Mouse (Mus musculus): ENCODE results near the gene Ttc34. TPM values are rescaled to one million over a fixed set of nuclear protein-coding genes. Genes with fewer than 3 reads are reported as not detected.

Gene Ttc34
- polyA plus RNA-seq, 1 experiment from 2014 or later = 0.62 TPM

DNA sequence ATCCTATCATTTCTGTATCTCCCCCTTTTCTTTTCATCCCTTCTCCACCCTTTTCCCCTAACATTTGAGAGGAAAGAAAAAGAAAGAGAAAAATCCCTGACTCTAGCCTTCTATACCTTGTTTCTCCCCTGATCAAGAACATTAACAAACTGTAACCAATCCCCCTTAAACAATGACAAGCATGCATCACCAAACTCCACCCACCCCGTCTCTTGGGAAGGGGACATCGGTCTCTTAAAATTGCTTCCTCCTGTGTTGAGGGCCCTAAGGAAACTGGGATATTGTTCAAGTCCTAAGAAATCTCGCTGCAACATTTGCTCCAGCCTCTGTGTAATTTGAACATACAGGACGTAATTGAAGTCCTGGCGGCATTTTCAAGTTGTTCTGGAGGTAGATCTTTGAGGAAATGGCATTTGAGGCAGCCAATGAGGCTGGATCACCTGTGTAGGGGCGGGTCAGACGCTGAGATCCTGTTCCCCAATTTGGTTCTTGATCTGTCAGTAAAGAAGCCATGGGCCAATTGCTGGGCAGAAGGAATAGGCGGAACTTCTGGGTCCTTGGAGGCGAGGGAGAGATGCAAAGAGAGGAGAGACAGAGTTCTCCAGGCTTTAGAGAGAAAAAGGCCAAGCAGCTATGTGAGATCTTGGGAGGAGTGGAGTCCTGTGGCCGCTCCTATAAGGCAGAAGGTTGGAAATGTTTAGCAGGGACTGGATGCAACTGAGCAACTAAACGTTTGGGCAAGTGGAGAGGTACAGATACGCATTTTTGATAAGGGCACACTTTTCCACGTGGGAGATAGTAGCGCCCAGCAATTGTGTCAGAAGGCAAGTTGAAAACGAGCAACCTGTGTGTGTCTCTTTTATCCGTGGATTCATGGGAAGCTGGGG, 67.2 kb downstream of the Ttc34 start:
- peak overlapping the region; percentile 64 for H3K4me2 ChIP-seq (replicated peaks)
- ATAC-seq = peak; percentile 92
- peak overlapping the region; percentile 56 for H3K9ac ChIP-seq (replicated peaks)
- H3K4me1 ChIP-seq (replicated peaks) = peaks cover 12% of the 10 kb centered on the region
- H3K27ac ChIP-seq = no peak overlapping the region
- peaks cover 7% of the 10 kb centered on the region; the same call in 1 of the 2 replicates for H3K27me3 ChIP-seq
- no peaks in the 10 kb centered on the region for H3K36me3 ChIP-seq
- 4% methylated on average over 16 of the region's 16 CpGs for WGBS
- H3K9me3 ChIP-seq = no peaks in the 10 kb centered on the region
- H3K4me3 ChIP-seq (replicated peaks) = peak overlapping the region; percentile 38

DNA sequence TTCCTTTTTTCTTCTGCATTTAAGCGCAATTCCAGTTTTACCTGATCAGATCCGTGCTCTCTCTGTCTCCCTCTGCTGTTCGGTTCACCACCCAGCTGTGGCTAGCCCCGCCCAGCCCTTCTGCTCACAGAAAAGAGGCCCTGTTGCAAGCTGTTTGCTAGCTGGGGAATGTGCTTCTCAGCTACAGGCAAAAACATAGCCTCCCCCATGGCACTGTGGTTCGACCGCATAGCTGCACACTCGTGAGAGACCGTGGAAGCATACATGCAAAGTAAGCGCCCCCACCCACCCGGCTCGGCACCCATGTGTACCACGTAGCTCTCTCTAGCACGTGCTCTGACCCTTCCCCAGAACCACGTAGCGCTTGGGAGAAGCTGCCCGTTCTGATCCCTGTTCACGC, 70.6 kb downstream of the Ttc34 start:
- H3K4me1 ChIP-seq (replicated peaks) = peaks cover 21% of the 10 kb centered on the region
- peaks cover 7% of the 10 kb centered on the region; the same call in 1 of the 2 replicates for H3K27me3 ChIP-seq
- no peak overlapping the region for H3K27ac ChIP-seq
- H3K4me2 ChIP-seq (replicated peaks) = no peak overlapping the region
- no peaks in the 10 kb centered on the region for H3K36me3 ChIP-seq
- H3K9ac ChIP-seq (replicated peaks) = peak overlapping the region; percentile 36; the same call in 1 of the 2 replicates
- H3K9me3 ChIP-seq = no peaks in the 10 kb centered on the region
- ATAC-seq = peak; percentile 79
- no peak overlapping the region for H3K4me3 ChIP-seq (replicated peaks)
- WGBS = 47% methylated on average over 17 of the region's 17 CpGs

- H3K27me3 ChIP-seq = peaks cover 7% of the 10 kb centered on the region; the same call in 1 of the 2 replicates
- no peaks in the 10 kb centered on the region for H3K9me3 ChIP-seq
- no peaks in the 10 kb centered on the region for H3K36me3 ChIP-seq
- peaks cover 21% of the 10 kb centered on the region for H3K4me1 ChIP-seq (replicated peaks)
- H3K4me2 ChIP-seq (replicated peaks) = no peak overlapping the region
- 88% methylated on average over 5 of the region's 5 CpGs for WGBS
- H3K4me3 ChIP-seq (replicated peaks) = no peak overlapping the region
- no peak for ATAC-seq
- no peak overlapping the region for H3K9ac ChIP-seq (replicated peaks)
- H3K27ac ChIP-seq = no peak overlapping the region
These were observed 71.2 kb downstream of the Ttc34 start for GRCm38 (mm10) chr4:154908490-154908889.

DNA sequence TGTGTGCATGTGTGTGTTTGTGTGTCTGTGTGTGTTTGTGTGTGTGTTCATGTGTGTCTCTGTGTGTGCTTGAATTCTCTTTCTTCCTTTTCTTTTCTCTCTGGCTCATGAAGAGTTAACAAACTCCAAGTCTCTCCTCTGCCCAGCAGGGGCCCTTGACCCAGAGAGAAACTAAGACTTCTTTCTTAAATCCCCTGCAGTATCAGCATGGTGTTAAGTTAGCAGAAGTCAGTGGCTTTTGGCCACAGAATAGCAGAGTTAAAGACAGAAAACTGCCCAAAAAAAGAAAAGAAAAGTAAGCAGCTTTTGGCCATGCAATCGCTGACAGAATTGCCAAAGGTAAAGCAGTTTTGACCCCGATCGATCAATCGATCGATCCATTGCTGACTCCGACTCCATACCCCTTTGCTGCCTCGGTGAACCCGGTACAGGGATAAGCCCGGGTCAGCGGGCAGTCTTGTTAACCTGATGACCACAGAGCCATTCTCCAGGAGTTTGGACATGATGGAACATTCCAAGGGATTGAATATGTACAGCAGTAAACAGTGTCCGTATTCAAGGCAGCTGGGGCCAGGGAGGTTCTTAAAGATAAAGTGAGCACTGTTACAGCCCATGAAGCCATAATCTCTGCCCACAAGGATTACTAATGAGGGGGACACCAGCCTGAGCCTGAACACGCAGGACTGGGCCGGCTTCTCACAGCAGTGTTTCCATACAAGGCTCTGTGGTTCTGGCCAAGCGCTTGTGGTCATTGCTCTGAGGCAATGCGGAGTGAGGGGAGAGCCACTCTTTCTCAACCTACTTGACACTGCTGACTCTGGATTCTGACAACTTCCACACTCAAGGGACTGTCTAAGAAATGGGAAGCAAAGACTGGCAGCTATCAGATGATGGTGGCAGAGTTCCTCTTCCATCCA, 73.6 kb downstream of the Ttc34 start:
- WGBS = 12% methylated on average over 15 of the region's 15 CpGs

GRCm38 (mm10) chr4:154911644-154912043, 74.4 kb downstream of the Ttc34 start:
- no peak overlapping the region for H3K9ac ChIP-seq (replicated peaks)
- 65% methylated on average over 2 of the region's 2 CpGs for WGBS
- no peak overlapping the region for H3K27ac ChIP-seq
- H3K27me3 ChIP-seq = no peaks in the 10 kb centered on the region
- no peaks in the 10 kb centered on the region for H3K36me3 ChIP-seq
- no peaks in the 10 kb centered on the region for H3K9me3 ChIP-seq
- H3K4me1 ChIP-seq (replicated peaks) = peaks cover 13% of the 10 kb centered on the region
- no peak overlapping the region for H3K4me2 ChIP-seq (replicated peaks)
- no peak for ATAC-seq
- no peak overlapping the region for H3K4me3 ChIP-seq (replicated peaks)

More for the DNA sequence above, 73.6 kb downstream of the Ttc34 start:
- H3K27me3 ChIP-seq = no peaks in the 10 kb centered on the region
- no peak for ATAC-seq
- no peak overlapping the region for H3K27ac ChIP-seq
- H3K9ac ChIP-seq (replicated peaks) = no peak overlapping the region
- H3K4me2 ChIP-seq (replicated peaks) = no peak overlapping the region; the same call in 1 of the 2 replicates
- H3K9me3 ChIP-seq = no peaks in the 10 kb centered on the region
- H3K4me1 ChIP-seq (replicated peaks) = peaks cover 13% of the 10 kb centered on the region
- no peaks in the 10 kb centered on the region for H3K36me3 ChIP-seq
- H3K4me3 ChIP-seq (replicated peaks) = no peak overlapping the region

- ATAC-seq = no peak
- H3K4me3 ChIP-seq (replicated peaks) = no peak overlapping the region
- WGBS = 95% methylated on average over 3 of the region's 3 CpGs
- peaks cover 9% of the 10 kb centered on the region for H3K4me1 ChIP-seq (replicated peaks)
- H3K9me3 ChIP-seq = no peaks in the 10 kb centered on the region
- H3K36me3 ChIP-seq = no peaks in the 10 kb centered on the region
- no peak overlapping the region for H3K9ac ChIP-seq (replicated peaks)
- no peak overlapping the region for H3K4me2 ChIP-seq (replicated peaks)
- no peaks in the 10 kb centered on the region for H3K27me3 ChIP-seq
- H3K27ac ChIP-seq = no peak overlapping the region
These were observed 76.6 kb downstream of the Ttc34 start for GRCm38 (mm10) chr4:154913845-154914244.

GRCm38 (mm10) chr4:154914252-154914651, 77.0 kb downstream of the Ttc34 start:
- H3K27ac ChIP-seq = no peak overlapping the region
- WGBS = 92% methylated on average over 4 of the region's 4 CpGs

DNA sequence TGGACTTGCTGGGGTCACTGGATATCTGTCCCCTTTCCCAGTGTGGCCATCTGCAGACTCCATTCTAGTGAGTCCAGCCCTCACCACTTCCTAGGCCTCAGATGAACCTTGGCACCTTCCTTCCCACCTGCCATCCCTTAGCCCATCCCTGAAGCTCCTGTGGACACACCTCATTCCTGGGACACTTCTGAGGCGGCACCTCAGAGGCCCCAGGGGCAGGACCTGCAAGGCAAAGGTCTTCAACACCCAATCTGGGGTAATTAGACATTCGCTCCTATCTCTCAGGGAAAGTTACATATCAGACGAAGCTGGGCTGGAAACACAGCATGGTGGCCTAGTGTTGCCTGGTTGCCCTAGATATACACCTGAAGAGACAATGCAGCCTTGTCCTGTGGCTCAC, 77.4 kb downstream of the Ttc34 start:
- H3K4me2 ChIP-seq (replicated peaks) = no peak overlapping the region
- H3K4me1 ChIP-seq (replicated peaks) = peaks cover 9% of the 10 kb centered on the region
- H3K9ac ChIP-seq (replicated peaks) = no peak overlapping the region
- no peak overlapping the region for H3K4me3 ChIP-seq (replicated peaks)
- no peaks in the 10 kb centered on the region for H3K27me3 ChIP-seq
- H3K9me3 ChIP-seq = no peaks in the 10 kb centered on the region
- no peaks in the 10 kb centered on the region for H3K36me3 ChIP-seq
- WGBS = 86% methylated on average over 3 of the region's 3 CpGs
- no peak for ATAC-seq
- no peak overlapping the region for H3K27ac ChIP-seq

More at GRCm38 (mm10) chr4:154914252-154914651, 77.0 kb downstream of the Ttc34 start:
- no peaks in the 10 kb centered on the region for H3K9me3 ChIP-seq
- no peak overlapping the region for H3K4me3 ChIP-seq (replicated peaks)
- no peak overlapping the region for H3K4me2 ChIP-seq (replicated peaks)
- no peaks in the 10 kb centered on the region for H3K36me3 ChIP-seq
- H3K9ac ChIP-seq (replicated peaks) = no peak overlapping the region
- no peak for ATAC-seq
- H3K4me1 ChIP-seq (replicated peaks) = peaks cover 9% of the 10 kb centered on the region
- H3K27me3 ChIP-seq = no peaks in the 10 kb centered on the region

GRCm38 (mm10) chr4:154915286-154915685, 78.0 kb downstream of the Ttc34 start:
- no peak overlapping the region for H3K9ac ChIP-seq (replicated peaks)
- no peaks in the 10 kb centered on the region for H3K27me3 ChIP-seq
- 86% methylated on average over 10 of the region's 10 CpGs for WGBS
- H3K4me2 ChIP-seq (replicated peaks) = no peak overlapping the region
- no peak overlapping the region for H3K4me3 ChIP-seq (replicated peaks)
- H3K9me3 ChIP-seq = no peaks in the 10 kb centered on the region
- no peak for ATAC-seq
- peaks cover 9% of the 10 kb centered on the region for H3K4me1 ChIP-seq (replicated peaks)
- H3K36me3 ChIP-seq = no peaks in the 10 kb centered on the region
- no peak overlapping the region for H3K27ac ChIP-seq

GRCm38 (mm10) chr4:154916662-154917061, 79.4 kb downstream of the Ttc34 start:
- H3K4me2 ChIP-seq (replicated peaks) = no peak overlapping the region
- H3K4me1 ChIP-seq (replicated peaks) = no peaks in the 10 kb centered on the region
- H3K9me3 ChIP-seq = no peaks in the 10 kb centered on the region
- 86% methylated on average over 4 of the region's 4 CpGs for WGBS
- no peak overlapping the region for H3K9ac ChIP-seq (replicated peaks)
- no peak for ATAC-seq
- no peak overlapping the region for H3K4me3 ChIP-seq (replicated peaks)
- no peak overlapping the region for H3K27ac ChIP-seq
- H3K27me3 ChIP-seq = no peaks in the 10 kb centered on the region
- no peaks in the 10 kb centered on the region for H3K36me3 ChIP-seq

Data from midbrain, embryonic 13.5 days (tissue).